Mouse (Mus musculus): Measurements from ENCODE around the gene A230050P20Rik. TPM values are rescaled to one million over a fixed set of nuclear protein-coding genes. Genes with fewer than 3 reads are reported as not detected.

The A230050P20Rik gene
- polyA plus RNA-seq, 1 experiment from 2014 or later, result 12.6 TPM

GRCm38 (mm10) chr9:20866879-20867278, 1.6 kb upstream of the A230050P20Rik start:
- Histone ChIP-seq H3K27me3 (ENCODE audit: control insufficient read depth, insufficient read depth, low read length) (peaks cover 13% of the 10 kb centered on the region; the same call in 1 of the 2 replicates), H3K4me1 (ENCODE audit: control insufficient read depth, insufficient read depth, low read length) (no peaks in the 10 kb centered on the region), H3K27ac (ENCODE audit: low read length) (no peak overlapping the region), H3K4me3 (ENCODE audit: low read depth, low read length) (no peak overlapping the region), H3K36me3 (ENCODE audit: control insufficient read depth, insufficient read depth, low read length) (no peaks in the 10 kb centered on the region), H3K9ac (replicated peaks; ENCODE audit: low read depth, low read length) (no peak overlapping the region), H3K9me3 (ENCODE audit: control insufficient read depth, low read depth, low read length) (no peaks in the 10 kb centered on the region), H3K4me2 (replicated peaks; ENCODE audit: low read depth, low read length) (no peak overlapping the region)
- 62% methylated on average over 3 of the region's 3 CpGs for WGBS
- no peak for ATAC-seq (ENCODE audit: insufficient number of reproducible peaks, insufficient read depth, low FRiP score, low read depth)

GRCm38 (mm10) chr9:20869246-20869645, 804 bp downstream of the A230050P20Rik start:
- peak overlapping the region; percentile 72 for H3K4me2 ChIP-seq (replicated peaks; ENCODE audit: low read depth, low read length)
- H3K4me1 ChIP-seq (ENCODE audit: control insufficient read depth, insufficient read depth, low read length), result no peaks in the 10 kb centered on the region
- no peak for ATAC-seq (ENCODE audit: insufficient number of reproducible peaks, insufficient read depth, low FRiP score, low read depth)
- H3K9ac ChIP-seq (replicated peaks; ENCODE audit: low read depth, low read length), result peak overlapping the region; percentile 46; the same call in 1 of the 2 replicates
- H3K4me3 ChIP-seq (ENCODE audit: low read depth, low read length), result peak overlapping the region; percentile 52
- no peaks in the 10 kb centered on the region for H3K9me3 ChIP-seq (ENCODE audit: control insufficient read depth, low read depth, low read length)
- H3K27me3 ChIP-seq (ENCODE audit: control insufficient read depth, insufficient read depth, low read length), result peaks cover 13% of the 10 kb centered on the region; the same call in 1 of the 2 replicates
- 3% methylated on average over 19 of the region's 19 CpGs for WGBS
- no peaks in the 10 kb centered on the region for H3K36me3 ChIP-seq (ENCODE audit: control insufficient read depth, insufficient read depth, low read length)
- no peak overlapping the region for H3K27ac ChIP-seq (ENCODE audit: low read length)

- H3K27ac ChIP-seq (ENCODE audit: low read length), result no peak overlapping the region
- no peak overlapping the region for H3K4me3 ChIP-seq (ENCODE audit: low read depth, low read length)
- ATAC-seq (ENCODE audit: insufficient number of reproducible peaks, insufficient read depth, low FRiP score, low read depth), result no peak
- 0 out of 2 replicates have a peak, but pooled peaks cover 3% of the 10 kb centered on the region for H3K36me3 ChIP-seq (ENCODE audit: control insufficient read depth, insufficient read depth, low read length)
- 78% methylated on average over 12 of the region's 12 CpGs for WGBS
- no peak overlapping the region for H3K9ac ChIP-seq (replicated peaks; ENCODE audit: low read depth, low read length)
- no peak overlapping the region for H3K4me2 ChIP-seq (replicated peaks; ENCODE audit: low read depth, low read length)
- no peaks in the 10 kb centered on the region for H3K9me3 ChIP-seq (ENCODE audit: control insufficient read depth, low read depth, low read length)
- peaks cover 13% of the 10 kb centered on the region; the same call in 1 of the 2 replicates for H3K27me3 ChIP-seq (ENCODE audit: control insufficient read depth, insufficient read depth, low read length)
- no peaks in the 10 kb centered on the region for H3K4me1 ChIP-seq (ENCODE audit: control insufficient read depth, insufficient read depth, low read length)
These were observed 2.0 kb downstream of the A230050P20Rik start for GRCm38 (mm10) chr9:20870211-20871173.

GRCm38 (mm10) chr9:20872991-20873390, 4.5 kb downstream of the A230050P20Rik start:
- Histone ChIP-seq H3K4me1 (ENCODE audit: control insufficient read depth, insufficient read depth, low read length) (0 out of 2 replicates have a peak, but pooled peaks cover 4% of the 10 kb centered on the region), H3K27ac (ENCODE audit: low read length) (no peak overlapping the region), H3K9ac (replicated peaks; ENCODE audit: low read depth, low read length) (no peak overlapping the region), H3K9me3 (ENCODE audit: control insufficient read depth, low read depth, low read length) (no peaks in the 10 kb centered on the region), H3K4me2 (replicated peaks; ENCODE audit: low read depth, low read length) (no peak overlapping the region), H3K27me3 (ENCODE audit: control insufficient read depth, insufficient read depth, low read length) (peaks cover 11% of the 10 kb centered on the region; the same call in 1 of the 2 replicates), H3K36me3 (ENCODE audit: control insufficient read depth, insufficient read depth, low read length) (0 out of 2 replicates have a peak, but pooled peaks cover 3% of the 10 kb centered on the region), H3K4me3 (ENCODE audit: low read depth, low read length) (no peak overlapping the region)
- no peak for ATAC-seq (ENCODE audit: insufficient number of reproducible peaks, insufficient read depth, low FRiP score, low read depth)
- 88% methylated on average over 10 of the region's 10 CpGs for WGBS

GRCm38 (mm10) chr9:20873521-20873920, 5.1 kb downstream of the A230050P20Rik start:
- H3K4me2 ChIP-seq (replicated peaks; ENCODE audit: low read depth, low read length), result no peak overlapping the region
- H3K9ac ChIP-seq (replicated peaks; ENCODE audit: low read depth, low read length), result no peak overlapping the region
- H3K4me3 ChIP-seq (ENCODE audit: low read depth, low read length), result no peak overlapping the region
- H3K27ac ChIP-seq (ENCODE audit: low read length), result no peak overlapping the region
- H3K27me3 ChIP-seq (ENCODE audit: control insufficient read depth, insufficient read depth, low read length), result peaks cover 8% of the 10 kb centered on the region; the same call in 1 of the 2 replicates
- 0 out of 2 replicates have a peak, but pooled peaks cover 4% of the 10 kb centered on the region for H3K4me1 ChIP-seq (ENCODE audit: control insufficient read depth, insufficient read depth, low read length)
- no peak for ATAC-seq (ENCODE audit: insufficient number of reproducible peaks, insufficient read depth, low FRiP score, low read depth)
- H3K9me3 ChIP-seq (ENCODE audit: control insufficient read depth, low read depth, low read length), result no peaks in the 10 kb centered on the region
- 83% methylated on average over 12 of the region's 12 CpGs for WGBS
- 0 out of 2 replicates have a peak, but pooled peaks cover 3% of the 10 kb centered on the region for H3K36me3 ChIP-seq (ENCODE audit: control insufficient read depth, insufficient read depth, low read length)

GRCm38 (mm10) chr9:20875021-20875790, 6.8 kb downstream of the A230050P20Rik start:
- no peak overlapping the region for H3K4me2 ChIP-seq (replicated peaks; ENCODE audit: low read depth, low read length)
- WGBS, result 64% methylated on average over 23 of the region's 23 CpGs
- H3K9me3 ChIP-seq (ENCODE audit: control insufficient read depth, low read depth, low read length), result no peaks in the 10 kb centered on the region
- H3K4me1 ChIP-seq (ENCODE audit: control insufficient read depth, insufficient read depth, low read length), result peaks cover 10% of the 10 kb centered on the region; the same call in 1 of the 2 replicates
- no peak overlapping the region for H3K9ac ChIP-seq (replicated peaks; ENCODE audit: low read depth, low read length)
- H3K4me3 ChIP-seq (ENCODE audit: low read depth, low read length), result no peak overlapping the region
- no peak for ATAC-seq (ENCODE audit: insufficient number of reproducible peaks, insufficient read depth, low FRiP score, low read depth)
- no peak overlapping the region for H3K27ac ChIP-seq (ENCODE audit: low read length)
- no peaks in the 10 kb centered on the region for H3K27me3 ChIP-seq (ENCODE audit: control insufficient read depth, insufficient read depth, low read length)
- 0 out of 2 replicates have a peak, but pooled peaks cover 3% of the 10 kb centered on the region for H3K36me3 ChIP-seq (ENCODE audit: control insufficient read depth, insufficient read depth, low read length)

GRCm38 (mm10) chr9:20876318-20877117, 8.1 kb downstream of the A230050P20Rik start:
- H3K9ac ChIP-seq (replicated peaks; ENCODE audit: low read depth, low read length), result no peak overlapping the region
- WGBS, result 64% methylated on average over 8 of the region's 9 CpGs
- no peaks in the 10 kb centered on the region for H3K27me3 ChIP-seq (ENCODE audit: control insufficient read depth, insufficient read depth, low read length)
- no peak for ATAC-seq (ENCODE audit: insufficient number of reproducible peaks, insufficient read depth, low FRiP score, low read depth)
- no peaks in the 10 kb centered on the region for H3K9me3 ChIP-seq (ENCODE audit: control insufficient read depth, low read depth, low read length)
- peaks cover 10% of the 10 kb centered on the region; the same call in 1 of the 2 replicates for H3K4me1 ChIP-seq (ENCODE audit: control insufficient read depth, insufficient read depth, low read length)
- H3K36me3 ChIP-seq (ENCODE audit: control insufficient read depth, insufficient read depth, low read length), result 0 out of 2 replicates have a peak, but pooled peaks cover 3% of the 10 kb centered on the region
- no peak overlapping the region for H3K4me3 ChIP-seq (ENCODE audit: low read depth, low read length)
- H3K27ac ChIP-seq (ENCODE audit: low read length), result no peak overlapping the region
- H3K4me2 ChIP-seq (replicated peaks; ENCODE audit: low read depth, low read length), result no peak overlapping the region

All from stomach, embryonic 14.5 days (tissue).